Mouse (Mus musculus) thymus, adult 2 months (tissue): ENCODE data around the gene Tcf19. TPM values are rescaled to one million over a fixed set of nuclear protein-coding genes. Genes with fewer than 3 reads are reported as not detected.
A peak's percentile ranks its signal among the peaks of the same experiment; 100 is the strongest.

Source experiments
- DNase-seq: peaks from one replicate; pipeline ENCODE4 v3.0.0; 2021
- H3K27ac ChIP-seq: fragments of 200-500 bp; 2 replicates; pipeline ENCODE4 v1.5.1; 2012; ENCODE audit warnings: low read length, control low read depth; ENCODE audit not compliant: control insufficient read depth, insufficient read depth
- H3K27me3 ChIP-seq: fragments of 200-500 bp; 2 replicates; pipeline ENCODE4 v1.6.1; 2012; ENCODE audit warnings: mild to moderate bottlenecking, low read length, moderate library complexity, mixed read lengths; ENCODE audit not compliant: control insufficient read depth, insufficient read depth
- H3K36me3 ChIP-seq: fragments of 200-500 bp; 2 replicates; pipeline ENCODE4 v1.6.1; 2012; ENCODE audit warnings: mild to moderate bottlenecking, low read length, moderate library complexity; ENCODE audit not compliant: control insufficient read depth, insufficient read depth
- H3K4me1 ChIP-seq: fragments of 200-500 bp; replicated peaks from 2 replicates; pipeline ENCODE4 v1.6.1; 2012; ENCODE audit warnings: low read length; ENCODE audit not compliant: control insufficient read depth, insufficient read depth
- H3K4me3 ChIP-seq: fragments of 200-500 bp; 2 replicates; pipeline ENCODE4 v1.5.1; 2012; ENCODE audit warnings: mild to moderate bottlenecking, low read length, control low read depth, moderate library complexity; ENCODE audit not compliant: control insufficient read depth, insufficient read depth
- CTCF ChIP-seq: fragments of 200-500 bp; IDR thresholded peaks from 2 replicates; pipeline ENCODE4 v1.5.1; 2012; ENCODE audit warnings: mild to moderate bottlenecking, control low read depth, low read length, moderate library complexity, borderline replicate concordance; ENCODE audit not compliant: control insufficient read depth, poor library complexity, insufficient read depth; ENCODE audit errors: extremely low read depth
- POLR2A ChIP-seq: fragments of 200-500 bp; IDR thresholded peaks from 2 replicates; pipeline ENCODE4 v1.6.1; 2012; ENCODE audit warnings: mild to moderate bottlenecking, low read length, control low read depth, moderate library complexity; ENCODE audit not compliant: control insufficient read depth, poor library complexity, insufficient read depth; ENCODE audit errors: extremely low read depth
- WGBS: fragments of 180-500 bp; shearing (Covaris S2); methylation state at CpG from one replicate; pipeline ENCODE4 v1.1.7; 2018; 5-methylcytosine and 5-hydroxymethylcytosine counted together
- polyA plus RNA-seq: library from polyadenylated mRNA; depleted of rRNA; stranded (reverse); fragments of >200 nt; gene quantifications from 2 replicates; pipeline ENCODE4 v1.2.3, GENCODE M21; 2012

Gene Tcf19
- polyA plus RNA-seq, 1 experiment, result 64.4 TPM

GRCm38 (mm10) chr17:35544680-35545079 lies 28.1 kb upstream of the Tcf19 start:
- TF ChIP-seq POLR2A, result no peak
- TF ChIP-seq CTCF, result peak; percentile 87
- peak; percentile 43 for DNase-seq
- Histone ChIP-seq H3K27ac (no peak overlapping the region), H3K4me1 (0 out of 2 replicates have a peak, but pooled peaks cover 2% of the 10 kb centered on the region), H3K36me3 (no peaks in the 10 kb centered on the region), H3K4me3 (no peak overlapping the region), H3K27me3 (no peaks in the 10 kb centered on the region)
- WGBS, result 44% methylated on average over 6 of the region's 6 CpGs

GRCm38 (mm10) chr17:35544001-35544400 lies 27.4 kb upstream of the Tcf19 start:
- DNase-seq, result no peak
- 0 out of 2 replicates have a peak, but pooled peaks cover 2% of the 10 kb centered on the region for H3K4me1 ChIP-seq
- no peak overlapping the region for H3K4me3 ChIP-seq
- WGBS, result 63% methylated on average over 6 of the region's 6 CpGs
- no peaks in the 10 kb centered on the region for H3K36me3 ChIP-seq
- TF ChIP-seq CTCF (no peak), POLR2A (no peak)
- H3K27me3 ChIP-seq, result no peaks in the 10 kb centered on the region
- H3K27ac ChIP-seq, result no peak overlapping the region

GRCm38 (mm10) chr17:35543412-35543861 lies 26.8 kb upstream of the Tcf19 start:
- no peak for DNase-seq
- Histone ChIP-seq H3K27me3 (no peaks in the 10 kb centered on the region), H3K4me1 (0 out of 2 replicates have a peak, but pooled peaks cover 2% of the 10 kb centered on the region), H3K27ac (no peak overlapping the region), H3K36me3 (no peaks in the 10 kb centered on the region), H3K4me3 (no peak overlapping the region)
- 65% methylated on average over 14 of the region's 14 CpGs for WGBS
- TF ChIP-seq CTCF (no peak), POLR2A (no peak)

GRCm38 (mm10) chr17:35542761-35543411 lies 26.3 kb upstream of the Tcf19 start:
- WGBS, result 84% methylated on average over 15 of the region's 15 CpGs
- Histone ChIP-seq H3K4me1 (0 out of 2 replicates have a peak, but pooled peaks cover 2% of the 10 kb centered on the region), H3K36me3 (no peaks in the 10 kb centered on the region), H3K27ac (no peak overlapping the region), H3K4me3 (no peak overlapping the region), H3K27me3 (no peaks in the 10 kb centered on the region)
- TF ChIP-seq POLR2A, result no peak
- TF ChIP-seq CTCF, result no peak
- no peak for DNase-seq

- Histone ChIP-seq H3K4me1 (0 out of 2 replicates have a peak, but pooled peaks cover 2% of the 10 kb centered on the region), H3K36me3 (no peaks in the 10 kb centered on the region), H3K27ac (no peak overlapping the region), H3K4me3 (no peak overlapping the region), H3K27me3 (no peaks in the 10 kb centered on the region)
- WGBS, result 70% methylated on average over 10 of the region's 10 CpGs
- TF ChIP-seq CTCF, result no peak
- no peak for TF ChIP-seq POLR2A
- DNase-seq, result no peak
Measured at GRCm38 (mm10) chr17:35539540-35539939, 22.9 kb upstream of the Tcf19 start.

GRCm38 (mm10) chr17:35538476-35538875 lies 21.9 kb upstream of the Tcf19 start:
- Histone ChIP-seq H3K4me3 (no peak overlapping the region), H3K27me3 (no peaks in the 10 kb centered on the region), H3K36me3 (no peaks in the 10 kb centered on the region), H3K27ac (no peak overlapping the region), H3K4me1 (no peaks in the 10 kb centered on the region)
- 95% methylated on average over 1 of the region's 1 CpGs for WGBS
- TF ChIP-seq POLR2A (no peak), CTCF (no peak)
- DNase-seq, result no peak

GRCm38 (mm10) chr17:35537421-35537820 lies 20.8 kb upstream of the Tcf19 start:
- Histone ChIP-seq H3K4me3 (no peak overlapping the region), H3K4me1 (no peaks in the 10 kb centered on the region), H3K36me3 (no peaks in the 10 kb centered on the region), H3K27me3 (no peaks in the 10 kb centered on the region), H3K27ac (no peak overlapping the region)
- no peak for DNase-seq
- TF ChIP-seq CTCF (no peak), POLR2A (no peak)
- 86% methylated on average over 4 of the region's 4 CpGs for WGBS
